Mouse (Mus musculus): ENCODE measurements around the gene Kcnk4. TPM values are rescaled to one million over a fixed set of nuclear protein-coding genes. Genes with fewer than 3 reads are reported as not detected.

Kcnk4 gene
- total RNA-seq, 2 experiments from 2014 or later = not detected

GRCm38 (mm10) chr19:6968491-6969271 is 34.4 kb upstream of the Kcnk4 start:
- DNase-seq = peak in 1 of 2 experiments; percentile 44

GRCm38 (mm10) chr19:6956461-6956860 is 22.1 kb upstream of the Kcnk4 start:
- no peak for DNase-seq

- DNase-seq = peak in 1 of 2 experiments; percentile 40
These were observed 21.1 kb upstream of the Kcnk4 start for GRCm38 (mm10) chr19:6955424-6955823.

GRCm38 (mm10) chr19:6954046-6954445 is 19.7 kb upstream of the Kcnk4 start:
- DNase-seq = no peak

GRCm38 (mm10) chr19:6952712-6953037 is 18.4 kb upstream of the Kcnk4 start:
- DNase-seq = peak; percentile 69 to 78

- peak; percentile 92 to 93 for DNase-seq
These were observed 17.8 kb upstream of the Kcnk4 start for GRCm38 (mm10) chr19:6951994-6952711.

GRCm38 (mm10) chr19:6951381-6951968 is 17.2 kb upstream of the Kcnk4 start:
- DNase-seq = peak; percentile 98 to 99

- DNase-seq = peak; percentile 72 to 78
These were observed 16.4 kb upstream of the Kcnk4 start for GRCm38 (mm10) chr19:6950613-6951153.

- DNase-seq = no peak
These were observed 15.6 kb upstream of the Kcnk4 start for GRCm38 (mm10) chr19:6949951-6950350.

- no peak for DNase-seq
These were observed 15.2 kb upstream of the Kcnk4 start for GRCm38 (mm10) chr19:6949532-6949931.

GRCm38 (mm10) chr19:6948186-6948585 is 13.9 kb upstream of the Kcnk4 start:
- no peak for DNase-seq

GRCm38 (mm10) chr19:6947742-6948141 is 13.4 kb upstream of the Kcnk4 start:
- DNase-seq = no peak

GRCm38 (mm10) chr19:6943709-6944108 is 9.4 kb upstream of the Kcnk4 start:
- DNase-seq = no peak

- no peak for DNase-seq
These were observed 8.4 kb upstream of the Kcnk4 start for GRCm38 (mm10) chr19:6942764-6943163.

- DNase-seq = peak; percentile 95 to 99
These were observed 8.0 kb upstream of the Kcnk4 start, which contains the start of gene Gpr137 for GRCm38 (mm10) chr19:6942249-6942691. TSS of gene Gpr137 (minus strand) at chr19:6942480.

- DNase-seq = peak; percentile 94 to 98
These were observed 7.3 kb upstream of the Kcnk4 start, which contains the start of gene Bad for GRCm38 (mm10) chr19:6941372-6942248. TSS of gene Bad (plus strand) at chr19:6941861.

GRCm38 (mm10) chr19:6940396-6941351 is 6.4 kb upstream of the Kcnk4 start:
- DNase-seq = peak in 1 of 2 experiments; percentile 23

GRCm38 (mm10) chr19:6939106-6940002 is 5.0 kb upstream of the Kcnk4 start:
- no peak for DNase-seq

All from heart, adult 18-20 months (tissue).